Mouse (Mus musculus): ENCODE measurements at regions not wholly inside any gene's neighbourhood (a gene's known extent, or its start where the extent isn't known, plus 50 kb on each side); places are given as distances from the start of the nearest gene placed in this dataset.

DNA sequence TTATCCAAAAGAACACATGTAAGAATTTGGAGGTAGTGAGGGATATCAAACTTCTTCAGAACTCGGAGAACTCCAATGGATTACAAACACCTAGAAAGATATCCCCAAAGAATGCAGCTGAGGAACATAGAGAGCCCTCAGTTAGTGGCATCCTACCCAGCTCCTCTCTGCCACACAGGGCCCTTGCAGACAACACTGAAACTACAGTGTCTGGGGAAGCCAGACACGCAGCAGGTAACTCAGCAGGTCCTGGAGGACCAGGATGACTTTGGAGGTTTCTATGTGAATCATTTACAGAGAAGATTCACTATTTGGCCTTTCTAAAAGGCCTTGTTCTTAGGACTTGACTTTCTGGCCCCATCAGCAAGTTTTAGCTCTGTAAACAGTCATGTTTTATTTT, 393.4 kb upstream of the Trib2 start:
- TF ChIP-seq POLR2A (IDR thresholded peaks at IDR 0.05; ENCODE audit: borderline replicate concordance, extremely low read depth, insufficient read depth, insufficient read length, poor library complexity, severe bottlenecking) (no peak), CTCF (IDR thresholded peaks at IDR 0.05; ENCODE audit: borderline replicate concordance, extremely low read depth, insufficient read depth, insufficient read length) (no peak)

Measured in brain, embryonic 14.5 days (tissue).